Comparison of ENCODE assay signal across 1 mouse cellular context in genomic region chr7:4427161-4427912, GRCm38 (mm10).
TF ChIP-seq lines count a peak whose summit lies in the region.

No protein-coding gene starts in this region.

TF ChIP-seq in MEL, 35 proteins besides CTCF, POLR2A, EP300 and RAD21 (continued from another document):
- TF ChIP-seq UBTF (IDR thresholded peaks at IDR 0.05; ENCODE audit: borderline replicate concordance, insufficient read depth, low read depth, low read length) = no peak
- no peak for TF ChIP-seq POLR2AphosphoS2 (IDR thresholded peaks at IDR 0.05; ENCODE audit: low read length)
